Mouse (Mus musculus): ENCODE data around the gene Cep97. TPM values are rescaled to one million over a fixed set of nuclear protein-coding genes. Genes with fewer than 3 reads are reported as not detected.
"Not testable (repeated sequence)": the region's sequence is repeated elsewhere in the genome, so short reads cannot be mapped to it uniquely, and the experiment has no call there.

The Cep97 gene
- total RNA-seq, 2 experiments from 2014 or later, result 18.2 to 18.8 TPM

DNA sequence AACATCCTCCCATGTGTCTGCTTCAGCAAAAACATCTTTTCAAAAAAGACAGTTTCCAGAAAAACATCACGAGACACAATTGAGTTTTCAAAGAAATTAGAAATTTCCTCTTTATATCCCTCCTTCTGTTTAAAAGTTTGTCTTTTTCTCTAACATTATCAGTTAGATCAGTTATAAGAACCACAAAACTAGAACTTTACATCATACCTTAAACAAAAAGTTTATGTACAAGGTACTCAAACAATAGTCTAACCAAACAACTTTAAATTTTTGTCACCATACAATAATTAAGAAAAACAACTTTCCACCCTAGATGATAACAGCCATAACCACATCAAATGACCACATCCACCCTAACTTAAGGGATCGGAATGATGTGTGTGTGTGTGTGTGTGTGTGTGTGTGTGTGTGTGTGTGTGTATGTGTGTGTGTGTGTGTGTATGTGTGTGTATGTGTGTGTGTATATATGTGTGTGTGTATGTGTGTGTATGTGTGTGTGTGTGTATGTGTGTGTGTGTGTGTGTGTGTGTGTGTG, 13.3 kb upstream of the Cep97 start:
- DNase-seq (ENCODE audit: low spot score in 2 of 2), result not testable (repeated sequence)

DNA sequence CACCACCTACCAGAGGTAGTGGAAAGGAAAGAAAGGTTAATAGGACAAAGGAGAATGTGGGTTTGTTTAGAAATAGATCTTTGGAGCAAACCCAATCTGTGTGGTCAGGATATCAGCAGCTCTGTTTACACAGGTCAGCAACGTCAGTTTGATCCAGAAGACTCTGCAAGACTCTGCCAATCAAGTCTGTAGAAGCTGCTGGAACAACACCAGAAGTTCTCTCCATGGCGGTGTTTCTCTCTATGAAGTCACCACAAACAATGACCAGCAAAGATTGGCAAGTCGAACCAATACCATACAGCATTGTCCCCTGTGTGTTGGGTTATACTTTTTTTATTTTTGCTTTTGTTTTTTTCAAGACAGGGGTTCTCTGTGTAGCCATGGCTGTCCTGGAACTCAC, 12.6 kb upstream of the Cep97 start:
- DNase-seq (ENCODE audit: low spot score in 2 of 2), result no peak

DNA sequence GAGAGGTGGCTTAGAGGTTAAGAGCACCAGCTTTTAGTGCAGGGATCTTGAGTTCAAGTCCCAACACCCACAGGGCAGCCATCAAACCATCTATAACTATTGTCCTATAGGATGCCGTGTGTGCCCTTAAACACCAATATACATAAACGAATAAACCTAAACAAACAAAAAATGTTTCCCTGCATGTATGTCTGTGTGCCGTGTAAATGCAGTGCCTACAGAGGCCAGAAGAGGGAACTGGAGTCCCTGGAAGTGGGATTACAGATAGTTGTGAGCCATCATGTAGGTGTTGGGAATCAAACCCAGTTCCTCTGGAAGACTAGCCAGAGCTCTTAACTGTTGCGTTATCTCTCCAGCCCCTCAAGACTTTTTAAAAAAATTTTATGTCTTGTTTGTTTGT, 6.1 kb upstream of the Cep97 start:
- DNase-seq (ENCODE audit: low spot score in 2 of 2), result no peak

- DNase-seq (ENCODE audit: low spot score in 2 of 2), result no peak
Observed at GRCm38 (mm10) chr16:55939703-55940102, 5.0 kb upstream of the Cep97 start.

DNA sequence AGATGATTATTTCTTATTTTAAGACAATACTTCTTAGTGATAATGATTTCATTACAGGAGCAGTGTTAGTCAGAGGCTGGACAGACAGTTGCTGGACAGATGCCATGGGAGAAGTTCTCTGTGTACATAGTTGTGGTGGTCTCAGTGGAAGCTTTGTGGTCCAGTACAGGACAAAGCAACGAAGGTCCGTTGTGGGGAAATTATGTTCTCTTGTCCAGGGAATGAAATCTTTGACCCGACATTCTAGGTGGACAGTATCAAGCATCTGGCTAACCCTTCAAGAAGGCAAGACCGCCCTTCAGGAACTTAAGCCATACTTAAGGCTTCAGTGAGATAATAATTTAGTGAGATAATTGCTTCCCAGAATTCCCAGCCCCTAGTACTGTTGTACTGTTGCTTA, 4.1 kb upstream of the Cep97 start:
- no peak for DNase-seq (ENCODE audit: low spot score in 2 of 2)

- peak; percentile 12 to 57 for DNase-seq (ENCODE audit: low spot score in 2 of 2)
Observed at GRCm38 (mm10) chr16:55933681-55934343, 843 bp downstream of the Cep97 start.

- DNase-seq (ENCODE audit: low spot score in 2 of 2), result no peak
Observed at GRCm38 (mm10) chr16:55924010-55924409, 10.6 kb downstream of the Cep97 start.

DNA sequence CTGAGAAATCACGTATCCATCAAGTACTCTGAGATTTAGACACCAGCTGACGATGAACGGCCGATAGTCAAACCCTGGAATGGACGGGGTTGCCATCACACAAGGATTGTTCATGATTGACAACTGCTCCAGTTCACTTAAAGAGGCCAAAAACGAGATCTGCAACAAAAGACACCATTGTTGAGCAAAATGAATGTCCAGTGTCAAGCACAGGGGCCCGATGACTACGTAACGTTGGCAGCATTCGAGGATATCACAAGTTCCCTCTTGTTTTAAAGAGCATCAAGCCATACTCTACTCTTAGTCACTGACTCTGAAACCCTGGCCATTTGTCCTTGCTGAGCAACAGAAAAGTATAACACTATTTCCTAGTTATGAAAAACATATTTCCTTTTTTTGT, 12.6 kb downstream of the Cep97 start:
- peak in 1 of 2 experiments; percentile 31 for DNase-seq (ENCODE audit: low spot score in 2 of 2)

GRCm38 (mm10) chr16:55914716-55915115, 19.9 kb downstream of the Cep97 start:
- peak; percentile 31 to 71 for DNase-seq (ENCODE audit: low spot score in 2 of 2)

DNA sequence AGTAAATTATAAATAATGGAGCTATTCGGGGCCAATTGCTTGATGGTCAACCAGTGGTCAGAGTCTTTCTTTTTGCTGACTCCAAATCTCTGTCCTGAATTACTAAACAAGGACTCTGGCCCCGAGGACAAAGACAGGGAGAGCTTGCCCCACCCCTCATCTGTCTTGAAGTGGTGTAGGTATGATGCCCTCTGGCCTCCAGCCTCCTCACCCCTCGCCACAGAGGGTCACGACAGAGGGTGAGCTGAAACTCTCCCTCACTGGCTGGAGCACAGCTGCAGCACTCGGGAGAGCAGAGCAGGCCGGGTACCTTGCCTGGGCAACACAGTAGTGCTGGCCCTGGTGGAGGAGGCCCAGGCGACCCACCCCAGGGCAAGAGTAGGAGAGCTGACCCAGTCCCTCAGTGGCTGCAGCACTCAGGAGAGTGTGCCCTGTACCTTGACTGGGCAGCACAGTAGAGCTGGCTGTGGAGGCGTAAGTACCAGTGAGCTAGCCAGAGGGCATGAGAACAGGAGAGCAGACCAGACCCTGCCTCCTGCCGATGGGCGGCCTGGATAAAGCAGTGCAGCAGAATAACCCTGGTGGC, 24.4 kb downstream of the Cep97 start:
- no peak for DNase-seq (ENCODE audit: low spot score in 2 of 2)

DNA sequence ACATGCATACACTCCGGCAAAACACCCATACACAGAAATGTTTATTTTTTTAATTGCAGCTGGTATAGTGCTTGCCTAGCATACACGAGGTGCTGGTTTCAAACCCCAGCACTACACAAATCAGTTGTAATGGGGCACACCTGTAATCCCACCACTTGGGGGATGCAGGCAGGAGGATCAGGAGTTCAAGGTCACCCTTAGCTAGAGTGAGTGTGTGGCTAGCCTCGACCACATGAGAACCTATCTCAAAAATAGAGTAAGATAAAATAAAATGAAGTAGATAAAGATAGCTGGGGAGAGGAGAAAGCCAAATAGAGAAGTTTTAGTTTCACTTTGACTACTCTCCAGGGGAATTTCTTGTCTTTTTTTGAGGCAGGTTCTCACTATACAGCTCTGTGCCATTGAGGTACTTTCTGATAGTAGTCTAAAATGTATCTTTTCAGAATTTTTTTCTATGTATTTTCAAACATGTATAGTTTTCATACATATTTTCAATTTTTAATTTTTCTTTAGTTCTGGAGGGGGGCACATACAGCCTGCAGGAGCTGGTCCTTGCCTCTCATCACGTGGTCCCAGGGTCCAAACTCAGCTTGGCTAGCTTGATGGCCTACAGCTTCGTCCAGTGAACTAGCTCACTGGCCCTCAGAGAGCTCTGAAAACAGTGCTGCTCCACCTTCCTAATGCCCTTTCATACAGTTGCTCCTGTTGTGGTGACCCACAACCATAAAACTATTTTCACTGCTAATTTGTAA, 27.6 kb downstream of the Cep97 start:
- no peak for DNase-seq (ENCODE audit: low spot score in 2 of 2)

DNA sequence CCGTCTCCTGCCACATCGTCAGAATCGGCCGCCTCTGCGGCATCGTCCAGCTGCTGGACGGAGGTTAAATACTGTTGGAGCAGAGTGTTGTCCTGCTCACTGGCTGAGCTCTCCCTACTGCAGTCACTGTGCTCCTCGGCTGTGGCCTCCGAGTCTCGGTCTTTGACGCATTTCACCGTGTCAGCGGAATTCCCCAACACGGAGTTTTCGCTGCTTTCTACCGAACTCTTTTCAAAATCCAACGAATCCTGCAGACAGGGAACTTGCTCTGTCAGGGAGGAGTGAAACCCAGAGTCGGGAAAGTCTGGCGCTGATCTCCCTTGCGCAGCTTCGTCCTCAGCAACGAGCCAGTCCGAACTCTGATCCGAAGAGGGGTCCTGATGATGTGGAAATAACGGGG, 29.3 kb downstream of the Cep97 start:
- no peak for DNase-seq (ENCODE audit: low spot score in 2 of 2)

GRCm38 (mm10) chr16:55901839-55902756, 32.6 kb downstream of the Cep97 start:
- DNase-seq (ENCODE audit: low spot score in 2 of 2), result no peak

DNA sequence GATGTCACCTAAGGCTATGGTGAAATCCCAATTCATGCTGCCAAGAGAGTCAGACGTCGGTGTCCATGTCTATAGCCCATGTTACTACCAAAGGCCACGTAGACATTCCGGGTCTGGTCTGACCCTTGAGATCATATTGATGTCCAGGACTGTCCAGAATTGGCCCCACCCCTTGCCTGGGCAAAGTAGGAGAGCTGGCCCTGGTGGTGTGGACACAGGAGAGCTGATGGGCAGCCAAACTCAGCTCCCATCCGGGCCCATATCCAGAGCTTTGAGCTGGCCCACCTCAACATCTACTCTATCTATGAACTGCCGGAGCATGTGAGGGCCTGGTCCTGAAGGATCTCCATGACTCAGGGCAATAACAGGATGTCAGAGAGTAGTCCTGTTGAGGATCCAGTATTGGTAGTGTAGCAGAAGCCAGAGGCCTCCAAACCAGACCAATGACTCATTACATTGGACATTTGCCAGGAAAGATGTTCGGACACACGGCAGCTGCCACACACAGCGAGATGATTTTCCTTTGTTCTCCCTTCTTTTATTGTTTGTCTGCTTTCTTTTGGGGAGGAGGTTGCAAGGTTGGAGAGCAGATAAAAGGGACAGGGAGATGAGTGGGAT, 36.2 kb downstream of the Cep97 start:
- no peak for DNase-seq (ENCODE audit: low spot score in 2 of 2)

DNA sequence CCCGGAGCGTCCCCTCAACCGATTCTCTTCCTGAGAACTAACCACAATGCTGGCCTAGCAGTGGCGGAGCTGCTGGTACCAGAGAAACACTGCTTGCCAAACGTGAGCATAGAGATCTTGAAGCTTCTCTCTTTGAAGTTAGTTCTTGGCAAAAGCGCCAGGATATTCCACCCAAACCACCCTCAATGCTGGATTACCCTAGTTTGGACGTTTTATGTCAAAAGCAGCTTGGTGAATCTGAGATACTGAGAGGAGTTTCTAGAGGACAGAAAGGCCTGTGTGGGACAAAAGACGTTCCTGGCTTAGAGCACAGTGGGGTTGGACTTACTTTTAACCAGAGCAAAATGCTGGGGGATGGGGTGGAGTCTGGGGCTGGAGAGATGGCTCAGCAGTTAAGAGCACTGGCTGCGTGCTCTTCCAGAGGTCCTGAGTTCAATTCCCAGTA, 39.0 kb downstream of the Cep97 start:
- DNase-seq (ENCODE audit: low spot score in 2 of 2), result no peak

DNA sequence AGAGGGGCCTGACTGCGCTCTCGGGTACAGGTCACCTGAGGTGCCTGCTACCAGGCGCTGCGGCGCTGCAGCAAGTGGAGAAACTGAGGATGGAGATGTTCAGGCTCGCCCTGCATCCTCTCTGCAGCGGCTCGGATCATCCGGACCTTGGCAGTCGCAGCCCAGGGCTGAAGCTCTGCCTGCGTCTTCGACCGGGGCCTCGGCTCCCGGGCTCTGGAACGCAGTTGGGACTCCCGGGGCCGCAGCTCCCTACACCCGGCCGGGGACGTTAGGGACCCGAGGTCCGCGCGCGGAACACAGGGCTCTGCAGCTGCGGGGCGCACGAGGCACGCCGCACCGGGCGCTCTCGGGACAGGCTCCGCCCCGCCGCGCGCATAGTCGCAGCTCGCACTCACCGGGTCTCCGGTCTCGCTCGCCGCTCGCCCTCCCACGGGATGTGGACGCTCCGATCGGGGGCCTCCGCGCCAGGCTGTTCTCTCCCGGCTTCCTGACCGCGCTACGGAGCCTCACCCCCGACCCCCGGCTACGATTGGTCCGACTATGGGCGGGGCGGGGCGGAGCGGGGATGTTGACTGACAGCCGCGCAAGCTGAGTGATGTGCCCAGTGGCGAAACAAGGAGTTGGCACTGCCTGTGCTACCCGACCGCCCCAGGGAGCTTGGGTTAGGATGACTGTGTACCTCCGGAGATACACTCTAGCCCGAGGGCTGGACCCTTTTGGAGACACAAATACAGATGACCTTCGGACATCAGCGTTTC, 39.6 kb downstream of the Cep97 start, which contains the start of gene Nxpe3:
TSS of gene Nxpe3 (minus strand) at position 393 of the 758 bp plus-strand sequence.
- DNase-seq (ENCODE audit: low spot score in 2 of 2), result peak; percentile 88 to 94

GRCm38 (mm10) chr16:55894536-55894892, 40.1 kb downstream of the Cep97 start:
- DNase-seq (ENCODE audit: low spot score in 2 of 2), result peak in 1 of 2 experiments; percentile 36

- DNase-seq (ENCODE audit: low spot score in 2 of 2), result no peak
Observed at GRCm38 (mm10) chr16:55893410-55894107, 41.1 kb downstream of the Cep97 start.

DNA sequence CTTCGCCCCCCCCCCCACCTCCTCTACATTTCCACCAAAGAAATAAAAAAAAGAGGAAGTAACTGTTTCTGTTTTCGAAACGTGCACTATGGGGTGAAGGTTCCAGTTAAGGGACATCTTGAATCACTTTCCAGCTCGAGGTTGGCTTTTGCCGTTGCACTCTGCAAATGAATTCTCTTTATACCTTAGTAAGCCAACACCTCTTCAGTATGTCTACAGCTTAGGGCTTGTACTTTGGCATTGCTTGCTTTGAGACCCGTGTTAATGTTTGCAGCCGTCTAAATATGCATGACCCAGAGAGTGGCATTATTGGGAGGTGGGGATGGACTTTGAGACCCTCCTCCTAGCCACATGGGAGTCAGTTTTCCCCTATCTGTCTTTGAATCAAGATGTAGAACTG, 42.2 kb downstream of the Cep97 start:
- DNase-seq (ENCODE audit: low spot score in 2 of 2), result no peak
